Mouse (Mus musculus) kidney, embryonic 16.5 days (tissue): ENCODE results near the gene Rpl3. TPM values are rescaled to one million over a fixed set of nuclear protein-coding genes. Genes with fewer than 3 reads are reported as not detected.

Source experiments
- ATAC-seq: fragments of 200-750 bp; cut with Nextera tagmentation; 2 replicates; pipeline ENCODE4 v1.8.0; 2017; ENCODE audit warnings: moderate TSS enrichment; ENCODE audit not compliant: low FRiP score, low TSS enrichment
- H3K27ac ChIP-seq: fragments of 300-500 bp; sonication (generic); 2 replicates; pipeline ENCODE4 v1.5.1; 2014; ENCODE audit warnings: low read length
- H3K27me3 ChIP-seq: fragments of 300-500 bp; sonication (generic); 2 replicates; pipeline ENCODE4 v1.6.1; 2014; ENCODE audit warnings: low read length, control low read depth, mixed read lengths; ENCODE audit not compliant: insufficient read depth
- H3K36me3 ChIP-seq: fragments of 300-500 bp; sonication (generic); 2 replicates; pipeline ENCODE4 v1.6.1; 2014; ENCODE audit warnings: low read length, control low read depth, mixed read lengths; ENCODE audit not compliant: insufficient read depth
- H3K4me1 ChIP-seq: fragments of 300-500 bp; sonication (generic); 2 replicates; pipeline ENCODE4 v1.6.1; 2014; ENCODE audit warnings: low read length, control low read depth, mixed read lengths; ENCODE audit not compliant: insufficient read depth
- H3K4me2 ChIP-seq: fragments of 300-500 bp; sonication (generic); replicated peaks from 2 replicates; pipeline ENCODE4 v1.6.1; 2014; ENCODE audit warnings: low read depth, low read length
- H3K4me3 ChIP-seq: fragments of 300-500 bp; sonication (generic); 2 replicates; pipeline ENCODE4 v1.5.1; 2014; ENCODE audit warnings: mild to moderate bottlenecking, low read length
- H3K9ac ChIP-seq: fragments of 300-500 bp; sonication (generic); replicated peaks from 2 replicates; pipeline ENCODE4 v1.6.1; 2014; ENCODE audit warnings: low read length
- H3K9me3 ChIP-seq: fragments of 300-500 bp; sonication (generic); 2 replicates; pipeline ENCODE4 v1.6.1; 2016; ENCODE audit warnings: low read length, control low read depth
- WGBS: fragments of 180-500 bp; shearing (Covaris S2); extraction: QIAGEN DNeasy Blood & Tissue Kit; methylation state at CpG from one replicate; pipeline ENCODE4 v1.1.7; 2014; 5-methylcytosine and 5-hydroxymethylcytosine counted together
- polyA plus RNA-seq: library from polyadenylated mRNA; unstranded; fragments of >200 nt; fragmentation: Nextera tagmentation; extraction: Ambion mirVana; gene quantifications from 2 replicates; pipeline ENCODE4 v1.2.1, GENCODE M21; 2015

Gene Rpl3
- polyA plus RNA-seq, 1 experiment from 2014 or later = 1,131 TPM

DNA sequence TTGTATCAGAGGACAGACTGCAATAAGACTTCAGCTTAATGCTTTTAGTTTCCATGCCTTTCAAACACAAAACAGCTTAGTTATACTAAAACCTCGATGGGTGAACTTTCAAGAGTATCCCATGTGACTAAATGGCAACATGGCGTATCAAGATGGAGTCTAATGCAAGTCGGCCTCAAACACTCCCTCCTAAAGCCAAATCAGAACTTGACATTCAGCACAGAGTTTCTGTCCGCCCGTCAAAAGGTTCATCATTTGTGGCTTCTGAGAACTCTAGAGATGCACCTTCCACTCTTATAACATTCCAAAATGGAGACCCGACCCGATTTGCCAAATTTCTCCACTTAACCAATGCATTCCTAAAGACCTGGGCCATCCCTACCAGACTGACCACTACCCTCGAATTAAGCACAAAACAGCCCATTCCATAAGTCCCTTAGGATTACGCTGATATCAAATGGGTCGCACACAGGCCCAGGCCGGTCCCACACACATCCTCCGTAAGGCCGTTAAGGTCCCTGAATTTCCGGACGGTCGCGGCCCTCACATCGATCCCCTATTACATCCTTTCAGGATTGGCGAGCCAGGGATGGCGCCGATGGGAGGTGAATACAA lies 8.9 kb downstream of the Rpl3 start:
- peaks cover 29% of the 10 kb centered on the region for H3K4me1 ChIP-seq
- peak overlapping the region; percentile 99 for H3K9ac ChIP-seq
- 0% methylated on average over 21 of the region's 21 CpGs for WGBS
- H3K36me3 ChIP-seq = peaks cover 43% of the 10 kb centered on the region
- no peaks in the 10 kb centered on the region for H3K27me3 ChIP-seq
- H3K4me3 ChIP-seq = peak overlapping the region; percentile 95
- H3K27ac ChIP-seq = peak overlapping the region; percentile 95
- peak overlapping the region; percentile 80 for H3K4me2 ChIP-seq
- no peaks in the 10 kb centered on the region; the same call in 1 of the 2 replicates for H3K9me3 ChIP-seq
- ATAC-seq = peak; percentile 37

DNA sequence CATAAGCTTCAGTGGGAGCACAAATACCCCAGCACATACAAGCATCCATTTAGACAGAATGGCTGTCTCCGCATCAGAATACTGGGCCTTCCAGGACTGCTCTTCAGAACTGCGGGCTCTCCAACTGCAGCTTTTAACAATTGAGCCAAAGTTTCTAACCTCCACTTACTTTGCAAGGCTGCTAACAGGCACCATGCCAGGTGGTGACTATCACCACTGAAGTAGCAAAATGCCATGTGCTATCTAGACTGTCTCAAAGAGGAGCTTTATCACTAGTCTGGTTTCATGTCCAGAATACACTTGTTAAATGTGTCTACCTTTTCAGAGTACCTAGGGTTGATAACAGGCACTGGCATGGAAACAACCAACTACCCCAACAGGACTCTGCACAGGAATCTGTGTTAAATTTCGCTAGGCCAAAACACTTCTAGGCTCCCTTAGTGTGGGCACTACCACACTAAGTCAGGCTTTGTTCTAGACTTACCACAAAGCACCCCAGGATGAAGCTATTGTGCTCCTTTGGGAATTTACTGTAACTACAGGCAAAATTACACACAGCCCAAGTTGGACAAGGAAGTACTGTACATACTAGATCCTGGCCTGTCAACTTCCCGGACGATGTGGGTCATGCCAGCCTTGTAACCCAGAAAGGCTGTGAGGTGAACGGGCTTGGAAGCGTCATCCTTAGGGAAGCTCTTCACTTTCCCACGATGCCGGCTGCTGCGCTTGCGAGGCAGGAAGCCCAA lies 9.7 kb downstream of the Rpl3 start:
- 6% methylated on average over 11 of the region's 11 CpGs for WGBS

DNA sequence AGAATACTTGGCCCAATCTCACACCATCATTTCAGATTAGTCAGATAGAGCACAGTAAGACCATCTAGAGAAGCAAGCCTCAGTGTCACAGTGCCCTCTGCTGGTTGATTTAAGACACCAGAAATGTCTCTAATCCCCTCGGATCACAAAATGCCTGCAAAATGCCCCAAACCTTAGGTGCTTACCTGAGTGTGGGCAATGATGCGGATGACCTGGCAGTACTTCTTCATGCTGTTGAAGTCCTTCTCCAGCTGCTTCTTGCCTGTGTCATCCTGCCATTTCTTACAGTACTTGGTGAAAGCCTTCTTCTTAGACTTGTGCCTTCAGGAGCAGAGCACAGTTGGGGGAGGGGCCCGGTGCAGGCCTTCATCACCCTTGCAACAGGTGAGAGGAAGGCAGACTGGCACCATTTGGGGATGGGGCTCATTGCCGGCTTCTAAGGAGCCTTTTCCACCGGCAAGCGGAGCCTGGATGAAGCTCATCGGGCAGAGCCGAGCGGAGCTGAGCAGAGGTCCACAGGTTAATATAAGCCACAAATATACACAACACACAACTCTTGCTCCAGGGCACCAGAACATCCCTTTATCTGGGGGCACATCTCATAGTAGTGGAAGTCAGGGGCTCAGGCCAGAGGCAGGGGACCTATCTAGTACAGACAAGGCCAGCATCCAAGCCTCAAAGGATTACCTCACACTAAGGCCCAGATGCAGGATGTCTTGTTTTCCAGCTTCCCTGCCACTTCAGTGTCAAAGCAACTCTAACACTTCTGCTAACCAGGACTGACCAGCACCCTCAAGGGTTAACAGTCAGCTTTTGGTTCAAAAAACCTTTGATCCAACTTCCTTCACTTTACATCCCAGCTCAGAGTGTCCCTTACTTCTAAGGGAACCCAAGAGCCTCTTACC lies 10.7 kb downstream of the Rpl3 start:
- no peak for ATAC-seq
- Histone ChIP-seq H3K4me1 (peaks cover 32% of the 10 kb centered on the region), H3K36me3 (peaks cover 59% of the 10 kb centered on the region), H3K9ac (peak overlapping the region; percentile 99), H3K27me3 (no peaks in the 10 kb centered on the region), H3K9me3 (no peaks in the 10 kb centered on the region), H3K27ac (no peak overlapping the region), H3K4me2 (peak overlapping the region; percentile 80), H3K4me3 (peak overlapping the region; percentile 95)
- WGBS = 43% methylated on average over 9 of the region's 9 CpGs

More for the DNA sequence above, 9.7 kb downstream of the Rpl3 start:
- Histone ChIP-seq H3K4me1 (peaks cover 29% of the 10 kb centered on the region), H3K9ac (peak overlapping the region; percentile 99), H3K36me3 (peaks cover 49% of the 10 kb centered on the region), H3K4me3 (peak overlapping the region; percentile 95), H3K9me3 (no peaks in the 10 kb centered on the region; the same call in 1 of the 2 replicates), H3K27me3 (no peaks in the 10 kb centered on the region), H3K4me2 (peak overlapping the region; percentile 80), H3K27ac (peak overlapping the region; percentile 95)
- no peak for ATAC-seq

DNA sequence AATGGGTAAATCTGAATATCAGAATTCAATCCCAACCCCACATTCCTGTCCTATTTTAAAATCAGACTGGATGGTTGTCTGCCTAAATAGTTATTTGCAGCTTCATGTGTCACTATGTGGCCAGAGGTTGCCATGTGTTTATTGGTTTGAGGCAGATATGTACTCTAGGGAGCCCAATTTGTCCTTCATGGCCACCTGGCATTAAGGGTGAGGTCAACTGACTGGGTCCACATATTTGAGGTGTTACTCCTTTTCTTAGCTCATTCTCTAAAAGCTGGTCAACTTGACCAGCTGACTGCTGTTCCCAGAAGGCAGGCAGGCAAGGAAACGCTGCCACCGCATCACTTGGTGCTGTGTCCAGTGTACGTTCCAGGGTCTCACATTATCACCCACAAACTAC lies 11.7 kb downstream of the Rpl3 start:
- H3K9ac ChIP-seq = 0 out of 2 replicates have a peak overlapping the region, but pooled peaks have one; percentile 2
- peaks cover 59% of the 10 kb centered on the region for H3K36me3 ChIP-seq
- H3K4me1 ChIP-seq = peaks cover 34% of the 10 kb centered on the region
- 84% methylated on average over 3 of the region's 3 CpGs for WGBS
- peak overlapping the region; percentile 26 for H3K4me2 ChIP-seq
- ATAC-seq = no peak
- H3K9me3 ChIP-seq = no peaks in the 10 kb centered on the region
- peak overlapping the region; percentile 95 for H3K4me3 ChIP-seq
- no peak overlapping the region for H3K27ac ChIP-seq
- no peaks in the 10 kb centered on the region for H3K27me3 ChIP-seq

DNA sequence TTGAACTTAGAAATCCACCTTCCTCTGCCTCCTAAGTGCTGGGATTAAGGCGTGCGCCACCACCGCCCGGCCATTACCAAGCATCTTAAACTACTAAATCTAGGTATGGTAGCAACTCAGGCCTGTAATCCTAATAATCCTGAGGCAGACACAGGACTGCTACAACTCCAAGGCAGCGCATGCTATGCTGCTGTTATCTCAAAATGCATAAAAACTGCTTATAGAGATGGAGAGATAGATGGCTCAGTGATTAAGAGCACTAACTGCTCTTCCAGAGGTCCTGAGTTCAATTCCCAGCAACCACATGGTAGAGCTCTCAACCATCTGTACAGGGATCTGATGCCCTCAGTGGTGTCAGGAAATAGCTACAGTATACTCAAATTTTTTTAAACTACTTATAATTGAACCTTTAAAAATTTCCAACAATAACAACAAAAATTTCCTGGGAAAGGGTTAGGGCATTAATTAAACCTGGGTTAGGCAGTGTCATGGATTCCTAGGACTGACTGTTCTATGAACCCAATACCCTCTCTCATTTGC lies 12.5 kb downstream of the Rpl3 start:
- H3K9me3 ChIP-seq = no peaks in the 10 kb centered on the region
- ATAC-seq = no peak
- H3K36me3 ChIP-seq = peaks cover 59% of the 10 kb centered on the region
- H3K4me2 ChIP-seq = no peak overlapping the region
- peaks cover 34% of the 10 kb centered on the region for H3K4me1 ChIP-seq
- H3K9ac ChIP-seq = no peak overlapping the region
- 89% methylated on average over 5 of the region's 5 CpGs for WGBS
- no peaks in the 10 kb centered on the region for H3K27me3 ChIP-seq
- H3K4me3 ChIP-seq = peak overlapping the region; percentile 95; the same call in 1 of the 2 replicates
- H3K27ac ChIP-seq = no peak overlapping the region

DNA sequence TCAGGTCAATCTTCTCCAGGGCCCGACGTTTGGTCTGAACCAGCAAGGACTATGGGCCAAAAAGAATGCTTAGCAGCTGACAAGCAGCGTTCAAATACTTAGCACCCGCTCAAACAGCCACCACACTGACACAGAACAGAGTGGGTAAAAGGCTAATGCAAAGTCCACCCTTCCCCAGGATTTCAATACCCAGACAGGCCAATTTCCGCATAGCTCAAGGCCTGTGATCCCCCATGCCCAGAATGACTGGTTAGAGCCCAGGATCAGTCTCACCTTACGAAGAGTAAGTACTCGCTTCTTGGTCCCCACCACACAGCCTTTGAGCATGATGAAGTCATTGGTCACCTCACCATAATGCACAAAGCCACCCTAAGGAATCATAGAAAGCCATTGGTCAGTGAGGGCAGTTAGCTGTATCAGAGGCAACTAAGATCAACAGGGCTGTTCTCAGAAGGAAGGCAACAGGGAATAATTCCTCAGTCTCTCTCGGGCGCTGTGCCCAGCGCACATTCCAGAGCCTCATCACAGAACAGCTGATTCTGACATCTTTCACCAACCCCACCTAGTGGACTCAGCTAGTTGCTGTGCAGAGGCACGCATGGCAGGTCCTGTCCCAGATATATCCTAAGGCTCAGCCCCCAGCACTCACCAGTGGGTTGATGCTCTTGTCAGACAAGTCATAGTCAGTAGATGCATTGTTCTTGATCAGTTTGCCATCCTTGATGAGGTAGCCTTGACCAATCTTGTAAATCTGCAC lies 13.4 kb downstream of the Rpl3 start:
- Histone ChIP-seq H3K9me3 (no peaks in the 10 kb centered on the region), H3K27ac (no peak overlapping the region), H3K4me2 (no peak overlapping the region), H3K4me1 (peaks cover 34% of the 10 kb centered on the region), H3K4me3 (no peak overlapping the region), H3K36me3 (peaks cover 59% of the 10 kb centered on the region), H3K9ac (no peak overlapping the region), H3K27me3 (no peaks in the 10 kb centered on the region)
- 71% methylated on average over 11 of the region's 11 CpGs for WGBS
- no peak for ATAC-seq

DNA sequence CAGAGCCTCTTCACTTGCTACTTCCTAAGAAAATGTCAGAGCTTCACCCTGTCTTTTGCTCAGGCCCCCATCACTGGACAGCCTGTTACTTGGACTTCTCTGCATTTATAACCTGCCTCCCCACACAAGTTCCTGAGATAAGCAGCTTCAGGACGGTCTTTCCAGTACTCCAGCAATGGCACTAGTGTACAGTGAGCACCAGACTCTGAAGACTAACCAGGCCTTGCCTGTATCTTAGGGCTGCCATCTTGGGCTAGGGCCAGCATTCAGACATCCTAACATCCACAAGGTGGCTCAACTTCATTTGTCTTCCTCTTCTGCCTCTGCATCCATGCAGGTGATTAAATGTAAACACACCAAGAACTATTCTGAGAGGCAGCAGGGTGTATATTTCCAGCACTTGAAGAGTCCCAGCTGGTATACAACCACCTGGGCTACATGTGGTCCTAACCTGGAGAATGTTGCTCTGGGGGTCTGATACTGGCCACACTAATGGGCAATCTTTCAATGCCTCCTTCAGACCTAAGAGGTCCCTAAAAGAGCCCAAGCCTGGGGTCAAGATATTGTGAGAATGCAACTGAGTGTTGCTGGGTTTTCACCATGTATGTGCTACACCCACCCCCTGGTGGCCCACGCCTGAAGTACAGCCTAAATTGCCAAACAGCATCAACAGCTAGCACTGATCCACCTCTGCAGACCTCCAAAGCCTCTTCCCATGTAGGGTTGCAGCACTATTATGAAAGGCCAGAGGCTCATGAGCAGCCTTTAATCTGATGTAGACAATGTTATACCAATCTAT lies 15.1 kb downstream of the Rpl3 start:
- Histone ChIP-seq H3K27ac (peak overlapping the region; percentile 61), H3K36me3 (peaks cover 52% of the 10 kb centered on the region)
- 15% methylated on average over 2 of the region's 2 CpGs for WGBS

DNA sequence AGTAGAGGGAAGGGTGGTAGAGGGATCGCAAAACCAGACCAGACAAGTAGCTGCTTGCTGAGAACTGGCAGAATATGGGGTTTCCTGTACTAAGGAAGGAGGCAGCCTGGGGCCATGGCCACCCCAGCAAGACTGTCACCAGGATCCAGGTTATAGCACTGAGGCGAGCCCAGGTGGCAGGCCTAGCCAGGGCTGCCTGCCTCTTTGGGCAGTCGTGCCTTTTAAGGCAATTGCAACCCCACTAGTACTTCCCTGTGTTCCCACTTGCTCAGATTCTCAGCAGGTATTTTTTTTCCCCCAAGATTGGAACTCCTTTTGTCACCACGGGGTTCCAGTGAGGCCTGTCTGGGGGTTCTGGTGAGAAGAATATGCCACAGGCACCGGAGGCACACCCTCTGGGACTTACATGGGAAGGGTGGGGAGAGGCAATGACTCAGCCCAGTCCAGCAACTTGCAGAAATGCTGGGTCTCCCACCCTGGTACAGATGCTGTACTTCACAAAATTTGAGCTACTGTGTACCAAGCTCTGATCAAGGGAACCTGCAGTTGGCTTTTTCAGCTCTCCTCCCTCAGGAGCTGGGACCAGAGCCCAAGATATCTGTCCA lies 15.8 kb downstream of the Rpl3 start:
- Histone ChIP-seq H3K4me2 (no peak overlapping the region), H3K4me1 (peaks cover 23% of the 10 kb centered on the region), H3K36me3 (peaks cover 46% of the 10 kb centered on the region), H3K27ac (peak overlapping the region; percentile 61; the same call in 1 of the 2 replicates), H3K9ac (0 out of 2 replicates have a peak overlapping the region, but pooled peaks have one; percentile 16), H3K27me3 (no peaks in the 10 kb centered on the region), H3K4me3 (no peak overlapping the region), H3K9me3 (no peaks in the 10 kb centered on the region)
- WGBS = 34% methylated on average over 5 of the region's 5 CpGs
- peak; percentile 29; the same call in 1 of the 2 replicates for ATAC-seq

More for the DNA sequence above, 15.1 kb downstream of the Rpl3 start:
- Histone ChIP-seq H3K9ac (0 out of 2 replicates have a peak overlapping the region, but pooled peaks have one; percentile 16), H3K4me1 (peaks cover 30% of the 10 kb centered on the region), H3K4me3 (no peak overlapping the region), H3K27me3 (no peaks in the 10 kb centered on the region), H3K9me3 (no peaks in the 10 kb centered on the region), H3K4me2 (no peak overlapping the region)
- ATAC-seq = peak; percentile 40; the same call in 1 of the 2 replicates
